Mouse (Mus musculus) kidney, embryonic 14.5 days (tissue): ENCODE data around the gene Irf2bp2. TPM values are rescaled to one million over a fixed set of nuclear protein-coding genes. Genes with fewer than 3 reads are reported as not detected.

Experiments
- ATAC-seq: fragments of 200-750 bp; cut with Nextera tagmentation; 2 replicates; pipeline ENCODE4 v1.8.0; 2017; ENCODE audit warnings: moderate number of reproducible peaks, mild to moderate bottlenecking, moderate TSS enrichment, moderate library complexity; ENCODE audit not compliant: low FRiP score, low TSS enrichment
- H3K27ac ChIP-seq: fragments of 300-500 bp; sonication (generic); 2 replicates; pipeline ENCODE4 v1.5.1; 2014; ENCODE audit warnings: low read depth, mild to moderate bottlenecking, low read length, moderate library complexity, mixed read lengths
- H3K27me3 ChIP-seq: fragments of 300-500 bp; sonication (generic); 2 replicates; pipeline ENCODE4 v1.6.1; 2014; ENCODE audit warnings: mild to moderate bottlenecking, low read length; ENCODE audit not compliant: control insufficient read depth, insufficient read depth
- H3K36me3 ChIP-seq: fragments of 300-500 bp; sonication (generic); 2 replicates; pipeline ENCODE4 v1.6.1; 2014; ENCODE audit warnings: low read length, mixed read lengths; ENCODE audit not compliant: control insufficient read depth, insufficient read depth
- H3K4me1 ChIP-seq: fragments of 300-500 bp; sonication (generic); 2 replicates; pipeline ENCODE4 v1.6.1; 2014; ENCODE audit warnings: low read length, mixed read lengths; ENCODE audit not compliant: control insufficient read depth, insufficient read depth
- H3K4me2 ChIP-seq: fragments of 300-500 bp; sonication (generic); replicated peaks from 2 replicates; pipeline ENCODE4 v1.6.1; 2014; ENCODE audit warnings: low read depth, mild to moderate bottlenecking, low read length
- H3K4me3 ChIP-seq: fragments of 300-500 bp; sonication (generic); 2 replicates; pipeline ENCODE4 v1.5.1; 2014; ENCODE audit warnings: mild to moderate bottlenecking, low read length
- H3K9ac ChIP-seq: fragments of 300-500 bp; sonication (generic); 2 replicates; pipeline ENCODE4 v1.6.1; 2014; ENCODE audit warnings: low read depth, mild to moderate bottlenecking, low read length, moderate library complexity
- H3K9me3 ChIP-seq: fragments of 300-500 bp; sonication (generic); 2 replicates; pipeline ENCODE4 v1.6.1; 2016; ENCODE audit warnings: low read length; ENCODE audit not compliant: control insufficient read depth
- WGBS: fragments of 180-500 bp; shearing (Covaris S2); extraction: QIAGEN DNeasy Blood & Tissue Kit; methylation state at CpG from one replicate; pipeline ENCODE4 v1.1.7; 2014; 5-methylcytosine and 5-hydroxymethylcytosine counted together
- polyA plus RNA-seq: library from polyadenylated mRNA; unstranded; fragments of >200 nt; fragmentation: Nextera tagmentation; extraction: Ambion mirVana; gene quantifications from 2 replicates; pipeline ENCODE4 v1.2.1, GENCODE M21; 2014

Gene Irf2bp2
- polyA plus RNA-seq, 1 experiment from 2014 or later: 11.6 TPM

GRCm38 (mm10) chr8:126542090-126542689 is 51.6 kb downstream of the Irf2bp2 start:
- Histone ChIP-seq H3K4me3 (no peak overlapping the region), H3K4me1 (peaks cover 34% of the 10 kb centered on the region)
- 71% methylated on average over 10 of the region's 10 CpGs for WGBS

GRCm38 (mm10) chr8:126540298-126540697 is 53.5 kb downstream of the Irf2bp2 start:
- no peaks in the 10 kb centered on the region for H3K36me3 ChIP-seq
- no peak for ATAC-seq
- no peak overlapping the region for H3K4me3 ChIP-seq
- H3K9me3 ChIP-seq: no peaks in the 10 kb centered on the region
- peaks cover 47% of the 10 kb centered on the region for H3K4me1 ChIP-seq
- no peak overlapping the region for H3K9ac ChIP-seq
- peak overlapping the region; percentile 37; the same call in 1 of the 2 replicates for H3K27ac ChIP-seq
- H3K4me2 ChIP-seq: no peak overlapping the region
- H3K27me3 ChIP-seq: no peaks in the 10 kb centered on the region
- WGBS: 91% methylated on average over 5 of the region's 5 CpGs

More at GRCm38 (mm10) chr8:126542090-126542689, 51.6 kb downstream of the Irf2bp2 start:
- Histone ChIP-seq H3K27ac (no peak overlapping the region), H3K27me3 (no peaks in the 10 kb centered on the region), H3K36me3 (no peaks in the 10 kb centered on the region), H3K9me3 (no peaks in the 10 kb centered on the region), H3K4me2 (no peak overlapping the region), H3K9ac (no peak overlapping the region)
- ATAC-seq: no peak

GRCm38 (mm10) chr8:126539355-126540093 is 54.3 kb downstream of the Irf2bp2 start:
- Histone ChIP-seq H3K4me2 (no peak overlapping the region; the same call in 1 of the 2 replicates), H3K4me1 (peaks cover 47% of the 10 kb centered on the region), H3K9ac (0 out of 2 replicates have a peak overlapping the region, but pooled peaks have one; percentile 4), H3K27me3 (no peaks in the 10 kb centered on the region), H3K27ac (peak overlapping the region; percentile 59), H3K4me3 (no peak overlapping the region), H3K36me3 (no peaks in the 10 kb centered on the region), H3K9me3 (no peaks in the 10 kb centered on the region)
- ATAC-seq: peak; percentile 51; the same call in 1 of the 2 replicates
- 20% methylated on average over 10 of the region's 10 CpGs for WGBS

- no peaks in the 10 kb centered on the region for H3K27me3 ChIP-seq
- H3K4me1 ChIP-seq: peaks cover 47% of the 10 kb centered on the region
- WGBS: 5% methylated on average over 11 of the region's 12 CpGs
- ATAC-seq: peak; percentile 18; the same call in 1 of the 2 replicates
- no peaks in the 10 kb centered on the region for H3K36me3 ChIP-seq
- H3K9ac ChIP-seq: 0 out of 2 replicates have a peak overlapping the region, but pooled peaks have one; percentile 4
- no peak overlapping the region; the same call in 1 of the 2 replicates for H3K4me2 ChIP-seq
- H3K27ac ChIP-seq: peak overlapping the region; percentile 59
- no peaks in the 10 kb centered on the region for H3K9me3 ChIP-seq
- H3K4me3 ChIP-seq: no peak overlapping the region
Measured at GRCm38 (mm10) chr8:126538648-126539354, 55.0 kb downstream of the Irf2bp2 start.

Other genes starting within 250 kb of the Irf2bp2 start
- gene Coa6, start 171.5 kb downstream of the Irf2bp2 start, polyA plus RNA-seq: 57.7 and 68.6 TPM in 2 replicates
- 3.3 and 6.3 TPM in 2 replicates for gene Tarbp1, start 118.9 kb downstream of the Irf2bp2 start, polyA plus RNA-seq